Mouse (Mus musculus) bone marrow macrophage, adult 2 months (primary cell): ENCODE measurements around the gene Rnps1. TPM values are rescaled to one million over a fixed set of nuclear protein-coding genes. Genes with fewer than 3 reads are reported as not detected.

Experiments
- H3K27ac ChIP-seq: 2 replicates; pipeline ENCODE4 v1.5.1; 2012; ENCODE audit warnings: low read depth, low read length; ENCODE audit not compliant: insufficient read depth
- H3K4me1 ChIP-seq: 2 replicates; pipeline ENCODE4 v1.6.1; 2012; ENCODE audit warnings: low read length; ENCODE audit not compliant: control insufficient read depth, insufficient read depth
- H3K4me3 ChIP-seq: 2 replicates; pipeline ENCODE4 v1.5.1; 2012; ENCODE audit warnings: mild to moderate bottlenecking, low read length, moderate library complexity; ENCODE audit not compliant: insufficient read depth
- CTCF ChIP-seq: IDR thresholded peaks from 2 replicates; pipeline ENCODE4 v1.5.1; 2012; ENCODE audit warnings: low read depth, mild to moderate bottlenecking, low read length, moderate library complexity
- POLR2A ChIP-seq: IDR thresholded peaks from 2 replicates; pipeline ENCODE4 v1.6.1; 2012; ENCODE audit warnings: mild to moderate bottlenecking, low read depth, low read length, borderline replicate concordance
- polyA plus RNA-seq: library from polyadenylated mRNA; stranded (reverse); fragments of >200 nt; gene quantifications from 2 replicates; pipeline ENCODE4 v1.2.4, GENCODE M21; 2012; ENCODE audit not compliant: missing spikeins, insufficient read depth, insufficient read length

Rnps1 gene
- 65.0 and 72.0 TPM in 2 replicates for polyA plus RNA-seq

DNA sequence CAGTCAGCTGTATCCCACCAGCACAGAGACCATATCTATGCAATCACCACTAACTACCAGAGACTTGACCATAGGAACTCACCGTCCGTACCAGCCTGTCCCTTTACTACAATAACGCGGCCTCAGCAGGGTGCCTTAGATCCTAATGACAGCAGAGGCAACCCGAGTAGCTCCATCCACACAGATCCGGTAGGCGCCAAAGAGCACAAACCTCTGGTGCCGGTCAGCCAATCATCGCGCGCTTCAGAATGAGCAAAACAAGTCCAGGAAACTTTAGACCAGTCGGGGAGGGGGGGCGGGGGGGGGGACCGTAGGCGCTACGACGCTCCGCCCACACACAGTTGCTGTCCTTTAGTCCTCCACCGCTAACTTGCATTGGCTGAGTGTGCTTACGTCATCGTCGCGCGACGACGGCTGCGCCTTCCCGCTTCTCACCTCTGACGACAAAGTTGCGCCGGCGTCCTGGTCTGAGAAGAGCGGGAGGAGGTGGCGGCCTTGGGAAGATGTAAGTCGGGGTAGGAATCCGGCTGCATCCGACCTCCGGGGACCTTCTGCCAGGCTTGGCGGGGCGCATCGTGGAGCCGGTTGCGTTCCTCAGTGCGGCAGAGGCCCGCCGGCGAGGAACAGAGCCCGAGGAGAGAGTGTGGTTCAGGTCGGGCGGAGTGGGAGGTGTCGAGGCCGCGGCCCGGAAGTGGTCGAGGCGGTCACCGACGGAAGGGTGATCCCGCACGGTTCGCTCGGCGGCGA lies at the start of gene Rnps1:
Gene Rnps1, plus strand, starts transcription at position 336 of the 747 bp plus-strand sequence.
- TF ChIP-seq CTCF (no peak), POLR2A (no peak)
- H3K27ac ChIP-seq = peak within 1 kb of the TSS; percentile 78
- peaks cover 12% of the 10 kb centered on the region for H3K4me1 ChIP-seq
- H3K4me3 ChIP-seq = peak within 1 kb of the TSS; percentile 91

DNA sequence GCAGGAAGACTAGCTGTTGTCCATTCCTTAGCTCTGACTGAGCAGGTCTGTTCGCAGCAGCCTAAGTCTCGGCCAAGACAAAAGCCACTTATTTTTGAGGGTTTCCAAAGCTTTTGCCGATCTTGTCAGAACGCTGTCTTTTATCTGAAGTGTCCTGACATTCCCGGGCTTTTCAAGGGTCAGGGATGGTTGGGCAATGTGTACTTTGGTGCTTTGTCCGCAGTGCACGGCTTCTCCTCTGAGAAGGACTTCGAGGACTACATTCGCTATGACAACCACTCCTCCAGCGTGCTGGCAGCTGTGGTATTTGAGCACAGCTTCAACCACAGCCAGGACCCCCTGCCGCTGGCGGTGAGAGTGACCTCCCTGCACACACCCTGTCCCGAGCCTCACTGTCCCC lies 48.5 kb upstream of the Rnps1 start:
- TF ChIP-seq CTCF (no peak), POLR2A (no peak)
- no peak overlapping the region for H3K27ac ChIP-seq
- no peak overlapping the region for H3K4me3 ChIP-seq
- peaks cover 7% of the 10 kb centered on the region for H3K4me1 ChIP-seq

GRCm38 (mm10) chr17:24375094-24375712 lies 39.2 kb upstream of the Rnps1 start:
- Histone ChIP-seq H3K4me3 (no peak overlapping the region), H3K4me1 (peaks cover 10% of the 10 kb centered on the region), H3K27ac (no peak overlapping the region)
- TF ChIP-seq CTCF = no peak
- no peak for TF ChIP-seq POLR2A

DNA sequence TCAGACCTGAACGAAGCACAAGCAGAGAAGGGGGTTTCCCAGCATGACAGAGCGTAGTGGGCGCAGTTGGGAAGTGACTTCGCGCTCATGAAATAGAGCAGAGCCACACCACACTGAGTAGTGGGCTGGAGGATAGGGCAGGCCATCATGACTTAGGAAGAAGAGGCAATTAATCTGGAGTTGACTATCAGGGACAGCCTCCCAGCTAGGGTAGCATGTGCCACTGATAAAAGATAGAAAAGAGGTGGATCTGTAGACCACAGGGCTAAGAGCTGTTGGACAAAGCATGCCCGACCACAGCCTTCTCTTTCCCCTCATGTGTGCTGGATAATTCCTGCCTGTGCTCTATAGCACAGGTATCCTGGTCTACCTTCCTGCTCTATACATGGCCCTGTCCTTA lies 38.5 kb upstream of the Rnps1 start:
- no peak for TF ChIP-seq POLR2A
- TF ChIP-seq CTCF = no peak
- H3K4me3 ChIP-seq = no peak overlapping the region
- no peak overlapping the region for H3K27ac ChIP-seq
- H3K4me1 ChIP-seq = peaks cover 10% of the 10 kb centered on the region

- H3K27ac ChIP-seq = no peak overlapping the region
- TF ChIP-seq POLR2A (no peak), CTCF (no peak)
- no peak overlapping the region for H3K4me3 ChIP-seq
- H3K4me1 ChIP-seq = peaks cover 10% of the 10 kb centered on the region
Observed at GRCm38 (mm10) chr17:24378496-24378895, 35.9 kb upstream of the Rnps1 start.

- Histone ChIP-seq H3K4me1 (no peaks in the 10 kb centered on the region), H3K27ac (no peak overlapping the region), H3K4me3 (no peak overlapping the region)
- TF ChIP-seq CTCF (no peak), POLR2A (no peak)
Observed at GRCm38 (mm10) chr17:24383789-24384188, 30.6 kb upstream of the Rnps1 start.

DNA sequence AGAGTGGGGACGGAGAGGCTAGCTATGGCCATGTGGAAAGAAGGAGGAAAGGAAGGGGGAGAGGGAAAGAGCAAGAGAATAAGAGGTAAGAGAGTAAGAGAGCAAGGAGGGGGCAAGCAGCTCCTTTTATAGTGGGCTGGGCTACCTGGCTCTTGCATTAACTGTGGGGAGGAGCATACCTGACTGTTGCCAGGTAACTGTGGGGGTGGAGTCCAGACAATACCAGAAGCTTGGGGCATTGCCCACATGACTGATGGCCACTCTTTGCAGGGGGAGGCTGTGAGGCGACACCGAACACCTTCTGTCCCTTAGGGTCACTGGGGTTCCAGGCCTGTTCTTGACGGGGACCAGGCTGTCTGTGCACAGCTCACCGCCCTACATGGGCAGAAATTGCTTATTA lies 25.7 kb upstream of the Rnps1 start:
- no peaks in the 10 kb centered on the region for H3K4me1 ChIP-seq
- TF ChIP-seq CTCF (no peak), POLR2A (no peak)
- H3K27ac ChIP-seq = no peak overlapping the region
- no peak overlapping the region for H3K4me3 ChIP-seq

DNA sequence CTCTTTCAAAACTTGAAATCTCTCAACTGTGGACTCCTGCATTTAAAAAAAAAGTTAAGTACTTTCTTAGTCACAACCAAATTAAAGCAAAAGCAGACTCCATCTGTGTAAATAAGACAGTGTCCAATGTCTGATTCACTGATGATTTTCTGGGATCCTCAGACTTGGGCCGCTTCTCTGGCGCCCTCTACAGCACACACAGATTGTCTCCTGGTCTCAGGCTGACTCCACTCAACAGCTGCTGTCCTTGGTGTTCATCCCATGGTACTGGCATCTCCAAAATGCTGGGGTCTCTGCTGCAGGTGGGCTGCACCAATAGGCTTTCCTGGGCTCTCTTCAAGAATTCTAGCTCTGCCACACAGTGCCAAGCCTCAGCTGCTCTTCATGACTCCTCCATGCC lies 24.5 kb upstream of the Rnps1 start:
- H3K27ac ChIP-seq = no peak overlapping the region
- peak; percentile 59 for TF ChIP-seq CTCF
- TF ChIP-seq POLR2A = no peak
- no peak overlapping the region for H3K4me3 ChIP-seq
- H3K4me1 ChIP-seq = no peaks in the 10 kb centered on the region

GRCm38 (mm10) chr17:24391149-24391548 lies 23.2 kb upstream of the Rnps1 start:
- Histone ChIP-seq H3K4me1 (no peaks in the 10 kb centered on the region), H3K4me3 (no peak overlapping the region), H3K27ac (no peak overlapping the region)
- TF ChIP-seq POLR2A (no peak), CTCF (peak; percentile 36; the same call in 1 of the 2 replicates)

DNA sequence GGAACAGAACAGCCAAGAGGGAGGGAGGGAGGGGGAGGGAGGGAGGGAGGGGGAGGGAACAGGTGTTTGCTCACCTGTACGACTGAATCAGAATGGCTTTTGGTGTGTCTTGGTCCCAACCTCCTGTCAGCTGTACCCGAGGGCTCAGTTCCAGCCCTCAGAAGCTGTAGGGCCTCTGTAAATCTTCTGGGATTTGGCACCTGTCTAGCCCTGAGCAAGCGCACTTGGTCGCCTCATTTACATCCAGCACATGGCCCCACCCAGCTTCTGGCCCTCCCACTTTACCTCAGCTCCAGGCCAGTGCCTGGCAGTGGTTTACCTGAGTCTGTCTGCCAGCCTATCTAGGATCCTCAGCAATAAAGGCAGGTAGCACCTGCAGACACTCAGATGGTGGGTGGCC lies 20.8 kb upstream of the Rnps1 start:
- H3K4me1 ChIP-seq = no peaks in the 10 kb centered on the region
- H3K27ac ChIP-seq = no peak overlapping the region
- no peak overlapping the region for H3K4me3 ChIP-seq
- TF ChIP-seq CTCF = no peak

GRCm38 (mm10) chr17:24394456-24394855 lies 19.9 kb upstream of the Rnps1 start:
- Histone ChIP-seq H3K4me1 (no peaks in the 10 kb centered on the region), H3K27ac (no peak overlapping the region), H3K4me3 (no peak overlapping the region)
- TF ChIP-seq CTCF = no peak
- no peak for TF ChIP-seq POLR2A
